Mouse (Mus musculus) lung, postnatal 0 days (tissue): ENCODE measurements around the gene Adipor2.

Experiments
- CTCF ChIP-seq: IDR thresholded peaks from 2 replicates; pipeline ENCODE4 v1.5.1; 2016; ENCODE audit warnings: antibody characterized with exemption, mild to moderate bottlenecking
- EP300 ChIP-seq: IDR thresholded peaks from 2 replicates; pipeline ENCODE4 v1.6.1; 2016; ENCODE audit warnings: antibody characterized with exemption, mild to moderate bottlenecking, control low read depth

DNA sequence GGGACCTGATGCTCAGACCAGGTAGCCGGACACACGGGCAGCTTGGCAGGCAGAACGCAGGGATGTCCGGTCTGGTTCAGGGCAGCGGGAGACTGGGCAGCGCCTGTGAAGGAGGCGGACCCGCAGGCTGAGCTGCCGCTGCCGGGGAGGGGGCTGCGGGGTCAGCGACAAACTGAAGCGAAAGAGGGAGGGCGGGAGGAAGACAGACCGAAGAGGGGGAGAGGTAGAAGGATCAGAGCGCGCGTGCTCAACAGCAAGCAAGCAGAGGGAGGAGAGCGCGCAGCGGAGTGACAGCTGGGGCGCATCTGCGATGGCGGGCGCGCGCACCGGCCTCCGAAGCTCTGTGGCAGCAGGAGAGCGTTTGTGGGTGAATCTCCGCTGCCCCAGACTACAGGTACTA lies 87.0 kb downstream of the Adipor2 start, which contains the start of gene Lrtm2:
- TF ChIP-seq CTCF (no peak), EP300 (no peak)
